Mouse (Mus musculus) liver, adult 2 months (tissue): ENCODE results near the gene Nol3.

Experiments used
- CTCF ChIP-seq: fragments of 200-500 bp; IDR thresholded peaks from 2 replicates; pipeline ENCODE4 v1.5.1; 2011; ENCODE audit warnings: low read depth, low read length, control low read depth
- POLR2A ChIP-seq: fragments of 200-500 bp; IDR thresholded peaks from 2 replicates; pipeline ENCODE4 v1.6.1; 2011; ENCODE audit warnings: low read length, control low read depth; ENCODE audit not compliant: insufficient read depth; ENCODE audit errors: extremely low read depth

DNA sequence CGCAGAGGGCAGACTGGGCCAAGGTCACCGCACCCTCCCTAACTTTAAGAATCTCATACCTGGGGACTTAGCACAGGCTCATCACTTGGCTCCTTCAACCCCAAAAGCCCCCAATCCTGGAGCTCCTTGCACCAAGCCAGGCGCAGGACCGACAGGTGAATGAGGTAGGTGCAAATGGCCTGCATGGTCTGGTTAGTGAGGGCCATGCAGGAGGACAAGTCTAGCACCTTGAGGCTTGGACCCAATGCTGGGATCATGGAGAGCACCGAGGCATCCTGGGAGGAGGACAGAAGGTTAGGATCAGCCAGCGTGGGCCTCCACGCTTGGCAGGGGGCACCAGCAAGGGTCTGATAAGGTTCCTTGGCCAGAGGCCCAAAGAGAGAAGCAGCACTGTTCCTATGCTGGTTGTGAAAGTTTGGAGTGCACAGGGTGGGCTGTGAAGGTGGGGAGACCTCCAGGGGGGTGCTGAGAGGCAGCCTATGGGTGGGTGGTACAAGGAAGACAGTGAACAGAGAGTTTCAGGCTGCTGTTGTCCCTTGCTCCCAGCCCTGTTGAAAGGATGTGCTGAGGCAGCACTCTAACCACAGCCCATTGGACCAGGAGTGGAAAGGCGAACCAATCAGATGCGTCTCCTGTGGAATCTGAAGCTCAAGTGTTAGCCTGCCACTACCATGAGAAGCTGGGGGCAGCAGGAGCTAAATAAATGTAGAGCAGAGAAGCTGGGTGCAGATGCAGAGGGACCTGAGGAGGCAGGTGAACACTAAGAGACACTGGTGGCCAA, 37.9 kb downstream of the Nol3 start:
- TF ChIP-seq POLR2A (no peak), CTCF (no peak)
